Mouse (Mus musculus): ENCODE data around the gene Blmh. TPM values are rescaled to one million over a fixed set of nuclear protein-coding genes. Genes with fewer than 3 reads are reported as not detected.
"Not testable (repeated sequence)": the region's sequence is repeated elsewhere in the genome, so short reads cannot be mapped to it uniquely, and the experiment has no call there.

The Blmh gene
- total RNA-seq, 2 experiments from 2014 or later, result 82.3 to 93.3 TPM

DNA sequence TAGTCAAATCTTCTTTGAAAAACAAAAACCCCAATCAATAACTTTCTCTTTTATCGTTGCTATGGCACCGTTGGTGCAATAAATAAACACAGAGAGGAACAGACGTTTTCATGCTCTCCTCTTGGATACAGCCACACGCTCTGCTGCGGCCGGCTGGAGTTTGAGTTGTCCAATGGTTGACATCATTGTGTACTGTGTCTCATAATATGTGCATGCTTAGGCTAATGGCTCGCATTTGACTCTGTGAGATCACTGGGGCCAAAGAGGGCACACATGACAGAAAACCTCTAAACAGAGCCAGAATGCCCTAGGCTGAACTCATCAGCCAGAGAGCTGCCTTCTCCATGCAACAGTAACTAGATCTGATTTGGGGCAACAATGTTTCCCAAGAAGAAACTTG lies 10.2 kb upstream of the Blmh start:
- DNase-seq (ENCODE audit: low spot score in 2 of 2), result no peak

GRCm38 (mm10) chr11:76916539-76917229 lies 7.9 kb upstream of the Blmh start:
- no peak for DNase-seq (ENCODE audit: low spot score in 2 of 2)

DNA sequence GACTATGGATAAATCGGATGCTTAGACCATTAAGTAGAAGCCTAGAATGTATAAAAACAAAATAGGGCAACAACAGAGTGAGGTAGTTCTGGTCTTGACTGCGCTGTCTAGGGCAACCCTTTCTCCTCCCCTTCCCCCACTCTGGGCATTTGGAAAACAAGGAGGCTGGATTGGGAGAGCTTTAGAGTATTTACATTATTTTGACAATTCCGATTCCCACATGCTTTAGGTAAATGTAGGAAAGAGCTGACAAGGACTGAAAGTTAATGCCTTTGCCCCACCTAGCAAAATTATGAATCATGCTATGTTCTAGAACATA lies 7.4 kb upstream of the Blmh start:
- no peak for DNase-seq (ENCODE audit: low spot score in 2 of 2)

DNA sequence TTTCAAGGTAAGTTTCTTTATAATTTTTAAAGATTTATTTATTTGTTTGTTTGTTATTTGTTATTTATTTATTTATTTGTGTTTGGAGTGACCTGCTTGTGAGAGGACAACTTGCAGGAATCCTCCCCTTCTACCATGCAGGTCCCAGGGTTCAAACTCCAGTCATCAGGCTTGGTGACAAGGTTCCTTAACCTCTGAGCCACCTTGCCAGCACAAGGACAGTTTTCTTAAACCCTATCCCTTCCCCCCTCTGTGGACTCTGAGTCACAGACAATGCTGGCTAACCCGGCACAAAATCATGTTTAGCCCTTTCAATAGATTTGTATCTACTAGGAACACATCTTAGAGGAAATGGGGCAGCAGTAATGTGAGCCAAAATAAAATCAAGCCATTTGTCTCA lies 4.0 kb upstream of the Blmh start:
- DNase-seq (ENCODE audit: low spot score in 2 of 2), result no peak

GRCm38 (mm10) chr11:76928586-76928985 lies 4.0 kb downstream of the Blmh start:
- DNase-seq (ENCODE audit: low spot score in 2 of 2), result not testable (repeated sequence)

DNA sequence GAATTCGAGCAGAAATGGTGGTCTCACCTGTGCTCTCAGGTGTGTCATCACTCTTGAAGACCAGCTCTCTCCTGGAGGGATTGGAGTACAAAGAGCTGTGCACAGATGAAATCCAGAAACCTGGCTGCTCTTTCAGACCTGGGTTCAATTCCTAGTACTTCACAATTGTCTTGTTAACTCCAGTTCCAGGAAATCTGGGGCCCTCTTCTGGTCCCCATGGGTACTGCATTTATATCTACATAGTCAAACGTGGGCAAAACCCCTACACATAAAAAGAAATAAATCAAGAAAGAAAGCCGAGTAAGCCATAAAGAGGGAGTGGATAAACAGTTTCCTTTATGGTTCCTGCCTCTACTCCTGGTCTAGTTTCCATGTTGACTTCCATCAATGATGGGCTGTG lies 8.6 kb downstream of the Blmh start:
- no peak for DNase-seq (ENCODE audit: low spot score in 2 of 2)

- DNase-seq (ENCODE audit: low spot score in 2 of 2), result no peak
These were observed 12.0 kb downstream of the Blmh start for GRCm38 (mm10) chr11:76936578-76936977.

GRCm38 (mm10) chr11:76944839-76945238 lies 20.2 kb downstream of the Blmh start:
- no peak for DNase-seq (ENCODE audit: low spot score in 2 of 2)

DNA sequence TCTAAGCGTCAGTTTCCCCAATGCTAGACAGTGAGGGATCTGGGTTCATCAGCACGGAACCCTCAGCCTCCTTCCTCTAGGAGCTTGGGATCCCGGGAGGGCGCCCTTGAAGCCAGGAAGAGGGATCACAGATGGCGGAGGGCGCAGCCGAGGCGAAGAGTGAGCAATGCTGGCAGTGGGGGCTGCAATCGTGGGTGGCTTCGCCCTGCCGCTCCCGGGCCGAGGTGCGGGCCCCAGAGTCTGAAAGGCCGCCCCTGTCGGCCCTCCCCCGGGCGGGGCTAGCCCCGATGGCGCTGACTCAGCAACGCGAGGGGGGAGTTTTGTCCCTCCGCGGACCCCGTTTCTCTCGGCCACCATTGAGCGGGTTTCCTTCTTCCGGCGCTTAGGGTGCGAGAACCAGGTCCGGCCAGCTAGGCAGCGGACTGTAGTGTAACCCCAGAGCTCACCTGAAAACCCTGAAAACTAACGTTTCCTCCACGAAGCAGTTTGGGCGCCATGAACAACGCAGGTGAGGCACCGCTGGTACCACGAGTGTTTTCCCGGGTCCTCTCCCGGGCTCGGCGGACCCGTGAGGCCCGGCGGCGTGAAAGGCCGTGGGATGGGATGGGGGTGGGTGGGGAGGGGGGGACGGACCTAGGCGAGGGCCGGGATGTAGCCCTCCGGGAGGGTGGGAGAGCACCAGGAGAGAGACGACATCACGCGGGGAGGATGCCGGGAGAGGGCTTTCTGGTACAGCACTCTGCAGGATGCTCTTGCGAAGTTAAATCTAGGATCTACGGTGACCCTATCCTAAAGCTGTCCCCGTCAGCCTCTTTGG lies 21.0 kb downstream of the Blmh start:
- DNase-seq (ENCODE audit: low spot score in 2 of 2), result peak; percentile 94 to 95

DNA sequence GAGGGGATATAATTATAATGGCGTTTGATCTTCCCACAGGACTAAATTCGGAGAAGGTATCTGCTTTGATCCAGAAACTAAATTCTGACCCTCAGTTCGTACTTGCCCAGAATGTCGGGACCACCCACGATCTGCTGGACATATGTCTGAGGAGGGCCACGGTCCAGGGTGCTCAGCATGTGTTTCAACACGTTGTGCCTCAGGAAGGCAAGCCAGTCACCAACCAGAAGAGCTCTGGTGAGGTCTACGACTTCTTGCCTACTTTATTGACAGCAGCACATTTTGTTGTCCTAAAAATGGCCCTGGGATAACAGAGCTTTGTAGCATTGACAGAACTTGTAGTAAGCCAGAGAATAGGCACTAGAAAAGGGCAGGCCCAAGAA lies 21.6 kb downstream of the Blmh start:
- no peak for DNase-seq (ENCODE audit: low spot score in 2 of 2)

GRCm38 (mm10) chr11:76953536-76953935 lies 28.9 kb downstream of the Blmh start:
- DNase-seq (ENCODE audit: low spot score in 2 of 2), result no peak

- DNase-seq (ENCODE audit: low spot score in 2 of 2), result no peak
These were observed 41.1 kb downstream of the Blmh start for GRCm38 (mm10) chr11:76965703-76966102.

DNA sequence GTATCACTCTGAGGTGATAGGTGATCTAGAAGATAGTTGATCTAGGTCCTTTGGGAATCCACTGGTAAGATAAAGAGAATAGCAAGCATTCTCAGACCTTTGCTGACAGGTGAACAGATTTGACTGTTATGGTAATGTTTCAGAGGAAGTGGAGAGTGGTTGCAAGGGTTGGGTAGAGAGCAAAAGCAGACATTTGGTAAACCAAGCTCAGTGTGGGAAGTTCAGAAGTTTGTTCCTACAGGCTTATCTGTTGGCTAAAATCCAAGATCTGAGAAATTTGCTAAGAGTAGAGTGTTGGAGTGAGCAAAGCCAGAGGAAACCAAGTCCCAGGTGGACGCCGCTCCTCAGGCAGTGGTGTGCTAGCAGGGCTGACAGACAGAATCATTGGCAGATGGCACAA lies 45.7 kb downstream of the Blmh start:
- DNase-seq (ENCODE audit: low spot score in 2 of 2), result no peak

- DNase-seq (ENCODE audit: low spot score in 2 of 2), result no peak
These were observed 50.2 kb downstream of the Blmh start for GRCm38 (mm10) chr11:76974680-76975319.

DNA sequence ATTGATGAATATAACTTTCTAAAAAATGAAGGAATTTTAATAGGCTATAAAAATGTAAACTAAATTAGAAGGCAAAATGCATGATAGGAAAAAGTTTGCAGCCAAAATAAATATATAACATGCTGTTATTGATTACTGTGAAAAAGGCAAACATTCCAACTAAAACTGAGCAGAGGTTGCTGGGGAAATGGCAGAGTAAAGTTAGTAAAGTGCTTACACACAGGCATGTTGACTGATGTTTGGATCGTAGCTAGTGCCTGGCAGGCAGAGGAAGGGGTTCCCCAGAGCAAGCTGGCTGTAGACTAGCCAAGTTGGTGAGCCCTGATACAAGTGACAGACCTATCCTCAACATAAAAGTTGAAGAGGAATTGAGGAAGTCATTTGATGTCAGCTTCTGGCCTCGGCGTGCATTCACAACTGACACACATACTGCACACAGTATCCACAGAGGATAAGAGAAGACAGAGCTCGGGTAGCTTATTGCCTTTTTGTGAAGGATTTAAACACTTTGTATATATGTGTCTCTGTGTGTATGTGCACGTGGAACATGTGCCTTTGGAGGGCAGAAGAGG lies 57.0 kb downstream of the Blmh start:
- DNase-seq (ENCODE audit: low spot score in 2 of 2), result no peak

DNA sequence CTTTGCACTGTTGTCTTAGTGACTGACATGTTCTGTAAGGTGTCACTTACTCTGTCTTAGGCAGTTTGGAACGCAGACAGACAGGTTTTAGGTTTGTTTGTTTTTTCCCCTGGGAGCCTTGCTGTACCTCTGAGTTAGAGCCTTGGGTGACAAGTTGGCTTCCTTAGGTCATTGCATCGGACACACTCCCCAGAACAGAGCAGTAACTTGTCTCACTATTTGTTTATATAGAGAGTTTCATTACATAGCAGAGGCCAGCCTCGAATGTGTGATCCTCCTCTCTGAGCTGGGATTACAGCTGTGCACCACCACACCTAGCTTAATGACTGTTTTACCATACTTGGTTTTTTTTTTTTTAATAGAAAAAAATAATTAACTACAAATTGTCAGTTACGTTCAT lies 57.8 kb downstream of the Blmh start:
- no peak for DNase-seq (ENCODE audit: low spot score in 2 of 2)

- DNase-seq (ENCODE audit: low spot score in 2 of 2), result no peak
These were observed 59.0 kb downstream of the Blmh start for GRCm38 (mm10) chr11:76983641-76984040.

- DNase-seq (ENCODE audit: low spot score in 2 of 2), result no peak
These were observed 59.6 kb downstream of the Blmh start for GRCm38 (mm10) chr11:76984173-76984572.

DNA sequence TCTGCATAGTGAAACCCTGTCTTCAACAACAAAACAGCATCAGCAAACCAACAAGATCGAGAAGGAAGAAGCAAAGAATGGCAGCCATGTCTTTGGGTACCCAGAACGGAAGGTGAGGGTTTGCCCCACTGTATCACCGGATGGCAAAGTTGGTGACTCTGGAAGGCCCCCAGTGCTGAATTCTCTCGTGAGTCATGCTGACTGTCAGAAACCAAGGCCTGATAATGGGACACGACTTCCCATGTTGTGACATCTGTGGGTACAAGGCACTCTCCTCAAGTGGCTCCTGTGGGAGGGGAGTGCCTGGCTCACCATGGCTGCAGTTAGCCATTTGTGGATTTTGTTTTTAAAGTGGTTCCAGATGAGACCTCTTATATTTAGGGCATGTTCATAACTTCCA lies 66.2 kb downstream of the Blmh start:
- DNase-seq (ENCODE audit: low spot score in 2 of 2), result no peak

GRCm38 (mm10) chr11:76992886-76993285 lies 68.3 kb downstream of the Blmh start:
- DNase-seq (ENCODE audit: low spot score in 2 of 2), result no peak

DNA sequence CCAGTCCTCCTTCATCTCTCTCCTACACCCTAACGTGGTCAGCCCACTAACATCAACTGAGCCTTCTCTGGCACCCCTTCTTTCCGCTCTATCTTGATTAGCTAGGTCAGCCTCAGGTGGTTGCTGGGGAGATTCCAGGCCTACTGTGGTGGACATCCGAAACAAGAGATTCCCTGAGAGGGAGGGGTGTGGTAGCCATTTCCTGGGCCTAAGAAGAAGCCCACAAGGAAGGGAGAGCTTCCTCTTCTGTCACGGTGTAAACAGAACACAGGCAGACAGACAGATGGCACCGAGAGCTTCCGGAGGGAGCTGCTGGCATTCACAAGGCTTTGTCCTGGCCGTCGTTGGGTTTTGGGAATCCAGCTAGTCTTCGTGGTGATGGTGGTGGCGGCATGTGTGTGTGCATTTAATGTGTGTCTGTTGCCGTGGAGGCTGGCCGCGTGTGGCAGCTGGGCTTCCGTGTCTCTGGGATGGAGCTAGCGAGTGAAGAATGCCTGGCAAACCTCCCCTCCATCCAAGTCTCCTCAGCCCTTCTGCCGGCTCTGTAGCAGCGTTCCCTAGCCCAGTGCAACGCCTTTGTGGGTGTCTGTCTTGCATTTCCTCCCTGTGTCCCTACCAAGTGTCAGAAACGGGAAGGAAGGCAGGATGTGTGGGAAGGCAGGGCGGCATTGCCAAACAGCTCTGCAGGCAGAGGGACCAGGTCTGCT lies 71.5 kb downstream of the Blmh start:
- DNase-seq (ENCODE audit: low spot score in 2 of 2), result no peak
